Mouse (Mus musculus): ENCODE measurements at regions not wholly inside any gene's neighbourhood (a gene's known extent, or its start where the extent isn't known, plus 50 kb on each side); places are given as distances from the start of the nearest gene placed in this dataset.

- Histone ChIP-seq H3K9me3 (replicated peaks; ENCODE audit: low read length) (peaks cover 4% of the 10 kb centered on the region), H3K4me2 (ENCODE audit: insufficient read depth, low read depth, poor library complexity, severe bottlenecking) (no peak overlapping the region), H3K27me3 (replicated peaks) (no peaks in the 10 kb centered on the region), H3K27ac (ENCODE audit: insufficient read depth, low read depth) (no peak overlapping the region), H3K4me1 (ENCODE audit: control insufficient read depth in 1 of 2, insufficient read depth in 2 of 2) (no peaks in the 10 kb centered on the region), H3K4me3 (replicated peaks in 1 of 3; ENCODE audit: low read depth in 2 of 3, low read length in 2 of 3, poor library complexity in 1 of 3) (no peak overlapping the region), H3K9ac (ENCODE audit: insufficient read depth, low read depth) (no peak overlapping the region), H3K79me2 (replicated peaks; ENCODE audit: control insufficient read depth, extremely low read depth, insufficient read depth, poor library complexity, severe bottlenecking) (no peaks in the 10 kb centered on the region), H3K36me3 (replicated peaks in 1 of 2; ENCODE audit: control insufficient read depth in 1 of 2, insufficient read depth in 1 of 2, low read length in 1 of 2) (no peaks in the 10 kb centered on the region)
- no peak for DNase-seq (ENCODE audit: extremely low read depth)
- dilution Hi-C loops (cut with MboI; ENCODE audit: extremely low pct_ligation_motif_present, extremely low pct_unique_long_range_greater_than_20kb, low sequenced_read_pairs) = no loop called here
- in situ Hi-C loops (cut with MboI; ENCODE audit: low pct_ligation_motif_present, low pct_unique_long_range_greater_than_20kb, low sequenced_read_pairs) = no loop called here
- TF ChIP-seq ZC3H11A (IDR thresholded peaks at IDR 0.05; ENCODE audit: low read depth, low read length) = no peak
- TF ChIP-seq MEF2A (IDR thresholded peaks at IDR 0.05; ENCODE audit: borderline replicate concordance, low read depth, low read length) = no peak
These were observed 417.9 kb downstream of the Grb14 start for GRCm38 (mm10) chr2:64606864-64607263.

- Histone ChIP-seq H3K79me2 (replicated peaks; ENCODE audit: control insufficient read depth, extremely low read depth, insufficient read depth, poor library complexity, severe bottlenecking) (no peaks in the 10 kb centered on the region), H3K4me3 (replicated peaks in 1 of 3; ENCODE audit: low read depth in 2 of 3, low read length in 2 of 3, poor library complexity in 1 of 3) (no peak overlapping the region), H3K36me3 (replicated peaks in 1 of 2; ENCODE audit: control insufficient read depth in 1 of 2, insufficient read depth in 1 of 2, low read length in 1 of 2) (no peaks in the 10 kb centered on the region), H3K27ac (ENCODE audit: insufficient read depth, low read depth) (no peak overlapping the region), H3K4me2 (ENCODE audit: insufficient read depth, low read depth, poor library complexity, severe bottlenecking) (no peak overlapping the region), H3K4me1 (ENCODE audit: control insufficient read depth in 1 of 2, insufficient read depth in 2 of 2) (no peaks in the 10 kb centered on the region), H3K27me3 (replicated peaks) (no peaks in the 10 kb centered on the region), H3K9ac (ENCODE audit: insufficient read depth, low read depth) (no peak overlapping the region), H3K9me3 (replicated peaks; ENCODE audit: low read length) (peaks cover 18% of the 10 kb centered on the region)
- no peak for DNase-seq (ENCODE audit: extremely low read depth)
- in situ Hi-C loops (cut with MboI; ENCODE audit: low pct_ligation_motif_present, low pct_unique_long_range_greater_than_20kb, low sequenced_read_pairs) = no loop called here
- TF ChIP-seq SIN3A (IDR thresholded peaks at IDR 0.05; ENCODE audit: low read length) = no peak
- TF ChIP-seq KAT2A (IDR thresholded peaks at IDR 0.05; ENCODE audit: insufficient replicate concordance, low read length) = no peak
- no peak for TF ChIP-seq GABPA (IDR thresholded peaks at IDR 0.05; ENCODE audit: insufficient replicate concordance, low read depth, low read length)
- no peak for TF ChIP-seq NRF1 (IDR thresholded peaks at IDR 0.05; ENCODE audit: low read depth, low read length)
- TF ChIP-seq POLR2A (IDR thresholded peaks at IDR 0.05; ENCODE audit: low read depth, low read length) = no peak
- TF ChIP-seq ZMIZ1 (IDR thresholded peaks at IDR 0.05; ENCODE audit: low read depth, low read length) = no peak
- TF ChIP-seq BHLHE40 (IDR thresholded peaks at IDR 0.05; ENCODE audit: low read depth, low read length) = no peak
- TF ChIP-seq CTCF (conservative IDR thresholded peaks at IDR 0.05 in 1 of 2, IDR thresholded peaks at IDR 0.05 in 1 of 2; ENCODE audit: low read depth in 2 of 2, low read length in 2 of 2) = no peak
- TF ChIP-seq ZC3H11A (IDR thresholded peaks at IDR 0.05; ENCODE audit: low read depth, low read length) = no peak
- no peak for TF ChIP-seq ZNF384 (IDR thresholded peaks at IDR 0.05; ENCODE audit: low read depth, low read length)
- TF ChIP-seq RCOR1 (conservative IDR thresholded peaks at IDR 0.05; ENCODE audit: low read depth, low read length) = no peak
- TF ChIP-seq USF1 (IDR thresholded peaks at IDR 0.05; ENCODE audit: low read depth, low read length) = no peak
- no peak for TF ChIP-seq JUN (IDR thresholded peaks at IDR 0.05; ENCODE audit: insufficient read depth, low read depth, low read length)
- dilution Hi-C loops (cut with MboI; ENCODE audit: extremely low pct_ligation_motif_present, extremely low pct_unique_long_range_greater_than_20kb, low sequenced_read_pairs) = no loop called here
These were observed 442.5 kb downstream of the Grb14 start for GRCm38 (mm10) chr2:64582258-64582657.

GRCm38 (mm10) chr2:64536032-64536431, 438.2 kb upstream of the Fign start:
- TF ChIP-seq HCFC1 (IDR thresholded peaks at IDR 0.05; ENCODE audit: low read depth, low read length) (no peak), CHD1 (IDR thresholded peaks at IDR 0.05; ENCODE audit: low read depth, low read length) (no peak), ZMIZ1 (IDR thresholded peaks at IDR 0.05; ENCODE audit: low read depth, low read length) (no peak), MAX (IDR thresholded peaks at IDR 0.05; ENCODE audit: low read length) (no peak), CHD2 (IDR thresholded peaks at IDR 0.05; ENCODE audit: low read length) (no peak), EP300 (IDR thresholded peaks at IDR 0.05; ENCODE audit: low read length) (no peak), KAT2A (IDR thresholded peaks at IDR 0.05; ENCODE audit: insufficient replicate concordance, low read length) (no peak), SMC3 (IDR thresholded peaks at IDR 0.05; ENCODE audit: low read depth, low read length) (no peak), PAX5 (IDR thresholded peaks at IDR 0.05; ENCODE audit: low read length) (no peak), USF2 (conservative IDR thresholded peaks at IDR 0.05; ENCODE audit: low read depth, low read length) (no peak)
- no peaks in the 10 kb centered on the region for H3K79me2 ChIP-seq (replicated peaks; ENCODE audit: control insufficient read depth, extremely low read depth, insufficient read depth, poor library complexity, severe bottlenecking)
- no peak for DNase-seq (ENCODE audit: extremely low read depth)
- dilution Hi-C loops (cut with MboI; ENCODE audit: extremely low pct_ligation_motif_present, extremely low pct_unique_long_range_greater_than_20kb, low sequenced_read_pairs) = no loop called here
- no peak overlapping the region for H3K9ac ChIP-seq (ENCODE audit: insufficient read depth, low read depth)
- in situ Hi-C loops (cut with MboI; ENCODE audit: low pct_ligation_motif_present, low pct_unique_long_range_greater_than_20kb, low sequenced_read_pairs) = no loop called here
- no peaks in the 10 kb centered on the region for H3K36me3 ChIP-seq (replicated peaks in 1 of 2; ENCODE audit: control insufficient read depth in 1 of 2, insufficient read depth in 1 of 2, low read length in 1 of 2)
- H3K27ac ChIP-seq (ENCODE audit: insufficient read depth, low read depth) = no peak overlapping the region
- H3K4me3 ChIP-seq (replicated peaks in 1 of 3; ENCODE audit: low read depth in 2 of 3, low read length in 2 of 3, poor library complexity in 1 of 3) = no peak overlapping the region
- H3K4me1 ChIP-seq (ENCODE audit: control insufficient read depth in 1 of 2, insufficient read depth in 2 of 2) = no peaks in the 10 kb centered on the region
- peaks cover 22% of the 10 kb centered on the region for H3K9me3 ChIP-seq (replicated peaks; ENCODE audit: low read length)
- no peaks in the 10 kb centered on the region for H3K27me3 ChIP-seq (replicated peaks)
- no peak overlapping the region for H3K4me2 ChIP-seq (ENCODE audit: insufficient read depth, low read depth, poor library complexity, severe bottlenecking)

Measured in CH12.LX (cell line).